Mouse (Mus musculus): ENCODE data around the gene Ltbr.

Ltbr gene

DNA sequence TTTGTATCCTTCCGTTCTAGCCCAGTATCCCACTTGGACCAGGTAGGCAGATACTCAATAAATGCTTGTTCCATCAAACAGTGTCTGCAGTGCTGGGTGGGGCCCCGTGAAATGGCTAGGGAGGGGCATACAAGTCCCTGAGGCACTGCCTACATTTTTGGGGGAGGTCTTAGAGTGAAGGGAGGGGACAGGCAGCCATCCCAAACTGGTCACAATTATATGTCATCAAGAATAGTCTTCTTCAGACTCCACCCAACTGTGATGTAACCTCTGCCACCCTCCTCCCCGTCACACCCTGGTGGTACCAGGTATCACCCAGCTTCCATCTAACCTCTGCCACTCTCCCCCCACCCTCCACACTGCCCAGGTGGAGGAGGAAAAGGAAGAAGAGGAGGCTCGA is 31.2 kb upstream of the Ltbr start:
- no peak for DNase-seq (ENCODE audit: low spot score)

DNA sequence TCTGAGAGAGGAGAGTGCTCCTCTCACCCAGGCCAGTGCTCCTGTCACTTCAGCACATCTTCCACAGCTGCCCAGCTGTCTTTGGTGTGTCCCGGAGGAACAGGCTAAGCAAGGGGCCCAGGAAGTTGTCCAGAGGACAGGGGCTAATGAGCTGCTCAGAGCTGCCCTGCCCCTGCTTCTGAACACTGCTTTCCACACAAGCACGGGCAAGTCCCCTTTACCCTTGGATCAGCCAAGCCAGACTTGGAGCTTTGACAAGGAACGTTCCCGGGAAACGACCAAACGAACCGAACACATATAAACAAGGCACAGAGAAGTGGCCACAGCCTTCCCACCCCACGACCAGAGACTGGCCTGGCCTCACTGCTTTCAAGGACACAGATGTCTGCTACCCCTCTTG is 30.4 kb upstream of the Ltbr start:
- DNase-seq (ENCODE audit: low spot score), result no peak

DNA sequence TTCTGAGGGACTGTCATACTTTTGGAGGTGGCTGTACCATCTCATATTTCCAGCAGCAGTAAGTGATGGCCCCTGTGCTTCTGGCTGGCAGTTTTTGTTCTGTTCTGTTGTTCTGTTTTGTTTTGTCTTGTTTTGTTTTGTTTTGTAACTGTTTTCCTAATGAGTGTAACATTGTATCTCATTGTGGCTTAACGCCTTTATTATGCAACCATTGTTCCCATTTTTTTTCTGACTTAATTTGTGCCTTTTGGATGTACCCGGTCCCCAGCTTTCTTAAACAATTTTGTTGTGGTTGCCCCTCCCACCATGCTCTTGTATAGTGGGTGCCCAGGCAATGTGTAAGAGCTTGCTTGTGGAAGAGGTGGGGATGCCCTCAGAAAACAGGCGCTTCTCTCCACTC is 28.5 kb upstream of the Ltbr start:
- no peak for DNase-seq (ENCODE audit: low spot score)

DNA sequence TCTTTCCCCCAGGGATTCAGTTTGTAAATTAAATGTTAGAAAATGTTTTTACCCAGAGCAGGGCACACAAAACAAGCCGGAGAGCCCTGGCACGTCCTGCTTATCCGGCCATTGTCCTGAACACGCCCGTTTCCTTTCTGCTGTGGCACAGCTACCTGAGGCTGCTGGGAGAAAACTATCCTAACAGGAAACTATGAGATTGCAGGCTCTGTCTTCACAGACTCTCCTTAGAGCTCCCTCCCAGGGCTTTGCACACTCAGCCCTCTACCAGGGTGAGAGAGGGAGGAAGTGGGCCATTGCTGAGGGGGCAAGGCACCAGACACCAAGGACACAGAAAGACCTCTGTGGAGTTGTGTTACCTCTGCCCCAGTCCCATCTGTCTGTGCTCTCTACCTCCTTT is 26.6 kb upstream of the Ltbr start:
- no peak for DNase-seq (ENCODE audit: low spot score)

DNA sequence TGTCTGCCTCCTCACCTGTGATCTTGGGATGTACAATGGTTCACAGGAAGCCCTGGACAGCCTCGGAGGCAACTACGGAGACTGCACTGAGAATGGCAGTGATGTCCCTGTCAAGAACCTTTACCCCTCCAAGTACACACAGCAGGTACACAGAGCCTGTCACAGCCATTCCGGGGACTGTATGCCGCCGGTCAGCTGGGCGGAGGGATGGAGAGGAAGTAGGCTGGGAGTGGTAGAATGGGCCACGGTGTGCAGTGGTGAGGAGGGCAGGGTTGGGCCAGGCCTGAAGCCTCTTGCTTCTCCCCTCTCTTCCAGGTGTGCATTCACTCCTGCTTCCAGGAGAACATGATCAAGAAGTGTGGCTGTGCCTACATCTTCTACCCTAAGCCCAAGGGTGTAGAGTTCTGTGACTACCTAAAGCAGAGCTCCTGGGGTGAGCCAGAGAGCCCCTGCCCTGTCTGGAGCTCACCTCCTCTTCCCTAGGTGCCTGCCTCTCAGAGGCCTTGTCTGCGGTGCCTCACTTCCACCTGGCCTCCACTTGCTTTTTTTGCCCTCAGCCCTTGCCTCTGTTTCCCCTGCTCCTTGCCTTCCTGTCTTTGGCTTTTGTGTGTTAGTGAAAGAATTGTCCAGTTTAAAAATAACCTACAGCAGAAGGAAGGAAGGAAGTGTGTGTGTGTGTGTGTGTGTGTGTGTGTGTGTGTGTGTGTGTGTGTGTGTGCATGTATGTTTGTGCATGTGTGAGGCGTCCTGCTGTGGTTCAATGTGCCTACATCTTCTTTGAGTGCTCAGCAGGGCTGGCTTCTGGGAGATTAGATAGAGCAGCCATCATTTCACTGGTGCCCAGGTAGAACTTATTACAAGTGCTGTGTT is 25.3 kb upstream of the Ltbr start:
- no peak for DNase-seq (ENCODE audit: low spot score)

DNA sequence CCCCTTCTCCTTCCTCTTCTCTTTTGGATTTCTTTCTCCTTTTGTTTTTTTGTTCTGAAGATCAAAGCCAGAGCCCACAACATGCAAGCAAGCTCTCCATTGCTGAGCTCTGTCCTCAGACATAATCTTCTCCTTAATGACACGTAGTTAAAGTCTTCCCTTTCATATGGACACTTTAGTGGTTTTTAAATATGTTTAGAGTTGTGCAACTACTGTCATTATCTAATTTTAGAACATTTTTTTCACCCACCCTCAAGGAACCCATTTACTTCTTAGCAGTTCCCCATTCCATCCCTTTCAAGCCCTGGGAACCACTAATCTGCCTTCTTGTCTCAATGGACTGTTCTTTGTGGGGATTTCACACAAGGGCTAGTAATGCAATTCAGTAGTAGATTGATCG is 20.7 kb upstream of the Ltbr start:
- DNase-seq (ENCODE audit: low spot score), result no peak

DNA sequence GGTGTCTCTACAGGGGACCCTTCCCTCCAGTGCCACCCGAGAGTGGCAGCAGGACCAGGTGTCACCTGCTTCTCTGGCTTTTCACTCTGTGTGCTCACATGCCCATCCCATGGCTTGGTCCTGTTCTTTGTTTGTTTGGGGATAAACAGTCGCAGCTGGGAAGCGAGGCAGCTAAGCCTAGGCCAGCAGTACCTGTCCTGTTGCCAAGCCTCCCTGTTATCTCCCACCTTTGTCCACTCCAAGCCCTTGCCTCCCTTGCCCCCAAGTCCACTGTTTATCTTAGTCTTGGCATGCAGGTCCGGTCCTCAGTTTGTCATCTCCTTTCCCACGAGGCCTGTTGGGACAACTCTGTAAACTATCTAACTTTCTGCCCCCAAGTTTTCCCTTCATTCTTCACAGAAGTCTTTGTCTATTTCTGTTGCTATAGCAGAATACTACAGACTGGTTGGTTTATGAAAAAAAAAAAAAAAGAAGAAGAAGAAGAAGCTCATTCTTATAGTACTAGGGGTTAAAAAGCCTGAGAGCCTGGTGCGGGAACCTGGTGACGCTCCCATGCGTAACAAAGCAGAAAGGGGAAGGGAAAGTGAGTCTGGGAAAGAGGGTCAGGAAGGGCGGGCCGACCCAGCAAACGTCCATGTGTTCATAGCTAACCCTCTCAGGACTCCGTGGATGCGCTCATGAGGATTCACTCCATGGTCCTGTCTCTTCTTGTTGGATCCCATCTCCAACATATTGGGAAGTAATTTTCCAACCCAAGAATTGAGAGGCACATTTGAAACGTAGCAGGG is 19.6 kb upstream of the Ltbr start:
- DNase-seq (ENCODE audit: low spot score), result no peak

DNA sequence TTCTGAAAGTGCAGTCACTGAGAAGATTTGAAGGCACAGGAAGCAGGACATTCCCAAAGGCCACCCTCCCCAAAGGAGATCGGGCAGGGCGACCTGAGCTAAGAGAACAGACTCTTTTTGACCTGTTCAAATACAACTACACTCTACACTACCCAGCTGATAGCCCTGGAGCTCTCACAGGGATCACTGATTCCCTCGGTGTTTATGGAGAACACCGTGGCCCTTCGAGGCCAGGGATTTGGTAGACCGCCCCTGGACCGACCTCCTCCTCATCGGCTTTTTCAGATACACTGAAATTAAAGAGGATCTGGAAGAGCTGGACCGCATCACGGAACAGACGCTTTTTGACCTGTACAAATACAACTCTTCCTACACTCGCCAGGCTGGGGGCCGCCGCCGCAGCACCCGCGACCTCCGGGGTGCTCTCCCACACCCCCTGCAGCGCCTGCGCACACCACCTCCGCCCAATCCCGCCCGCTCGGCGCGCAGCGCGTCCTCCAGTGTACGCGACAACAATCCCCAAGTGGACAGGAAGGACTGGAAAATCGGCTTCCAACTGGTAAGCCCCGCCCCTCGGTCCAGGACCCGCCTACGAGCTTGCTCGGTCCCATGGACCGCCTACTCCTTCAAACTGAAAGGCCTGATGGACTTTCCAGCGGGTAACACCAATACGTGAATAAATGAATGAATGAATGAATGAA is 17.1 kb upstream of the Ltbr start:
- no peak for DNase-seq (ENCODE audit: low spot score)

DNA sequence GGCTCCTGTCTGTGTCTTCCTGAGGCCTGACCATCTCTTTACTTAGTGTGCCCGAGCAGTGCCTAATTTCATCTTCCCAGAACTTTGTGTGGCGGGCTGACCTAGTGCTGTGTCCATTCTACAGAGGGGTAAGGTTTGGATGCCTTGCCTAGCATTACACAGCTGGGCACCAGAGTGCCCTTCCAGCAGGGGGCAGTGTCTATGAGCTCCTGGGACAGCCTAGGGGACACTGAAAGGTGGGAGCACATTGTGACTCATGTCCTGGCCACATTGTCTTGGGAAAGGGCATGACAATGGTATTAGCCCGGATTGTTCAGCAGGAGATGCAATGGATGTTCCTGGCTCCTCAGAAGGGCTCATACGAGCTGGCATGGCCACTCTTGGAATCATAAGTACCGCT is 14.6 kb upstream of the Ltbr start:
- no peak for DNase-seq (ENCODE audit: low spot score)

DNA sequence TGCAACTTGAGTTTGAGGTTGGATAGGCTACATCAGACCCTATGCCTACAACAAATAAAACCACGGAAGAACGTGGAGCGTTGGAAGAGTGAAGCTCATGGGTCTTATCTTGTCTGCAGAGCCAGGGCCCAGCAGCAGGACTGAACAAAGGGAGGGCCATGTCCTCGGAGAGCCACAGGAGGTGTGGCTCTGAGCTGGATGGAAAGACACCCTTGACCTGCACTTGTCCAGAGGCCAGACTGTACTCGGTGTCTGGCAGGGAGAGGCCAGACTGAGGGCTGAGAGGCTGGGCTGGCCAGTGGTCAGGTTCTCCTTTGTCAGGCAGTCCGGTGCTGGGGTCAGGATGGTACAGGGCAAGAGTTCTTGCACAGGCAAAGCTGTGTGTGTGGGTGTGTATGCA is 11.7 kb upstream of the Ltbr start:
- DNase-seq (ENCODE audit: low spot score), result no peak

DNA sequence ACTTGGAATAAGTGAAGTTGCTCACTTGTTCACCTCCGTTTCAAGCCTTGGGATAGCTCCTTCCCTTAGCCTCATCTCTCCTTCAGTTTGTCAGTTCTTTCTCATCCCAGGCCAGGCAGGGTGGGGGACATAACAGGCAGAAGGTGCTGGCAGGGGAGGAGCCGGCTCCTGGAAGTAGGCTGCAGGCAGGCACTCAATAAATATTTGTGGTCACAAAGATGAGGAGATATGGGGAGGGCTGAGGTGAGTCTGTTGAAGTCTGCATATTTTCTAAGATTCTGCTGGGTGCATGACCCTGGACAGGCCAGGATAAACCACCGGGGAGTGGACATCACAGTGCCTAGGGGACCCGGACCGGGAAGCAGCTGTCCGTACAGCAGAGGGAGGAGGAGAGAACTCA is 9.9 kb upstream of the Ltbr start:
- no peak for DNase-seq (ENCODE audit: low spot score)

DNA sequence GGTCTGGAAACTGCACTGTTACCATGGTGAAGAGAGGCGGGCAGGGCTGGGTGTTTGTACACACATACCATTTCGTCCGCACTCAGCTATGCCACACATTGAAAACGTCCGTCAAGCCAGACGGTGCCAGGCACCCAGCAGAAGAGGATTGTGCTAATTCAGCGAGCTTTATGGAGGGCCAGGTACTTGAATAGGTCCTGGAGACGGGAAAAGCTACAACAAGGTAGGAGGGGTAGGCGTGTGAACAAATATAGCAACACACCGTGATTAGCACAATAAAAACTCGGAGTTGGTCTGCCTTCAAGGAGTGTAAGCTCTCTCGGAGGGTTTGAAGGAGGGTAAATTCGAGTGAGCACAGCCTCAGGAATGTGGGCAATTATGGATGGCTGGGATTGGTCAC is 9.1 kb upstream of the Ltbr start:
- DNase-seq (ENCODE audit: low spot score), result no peak

DNA sequence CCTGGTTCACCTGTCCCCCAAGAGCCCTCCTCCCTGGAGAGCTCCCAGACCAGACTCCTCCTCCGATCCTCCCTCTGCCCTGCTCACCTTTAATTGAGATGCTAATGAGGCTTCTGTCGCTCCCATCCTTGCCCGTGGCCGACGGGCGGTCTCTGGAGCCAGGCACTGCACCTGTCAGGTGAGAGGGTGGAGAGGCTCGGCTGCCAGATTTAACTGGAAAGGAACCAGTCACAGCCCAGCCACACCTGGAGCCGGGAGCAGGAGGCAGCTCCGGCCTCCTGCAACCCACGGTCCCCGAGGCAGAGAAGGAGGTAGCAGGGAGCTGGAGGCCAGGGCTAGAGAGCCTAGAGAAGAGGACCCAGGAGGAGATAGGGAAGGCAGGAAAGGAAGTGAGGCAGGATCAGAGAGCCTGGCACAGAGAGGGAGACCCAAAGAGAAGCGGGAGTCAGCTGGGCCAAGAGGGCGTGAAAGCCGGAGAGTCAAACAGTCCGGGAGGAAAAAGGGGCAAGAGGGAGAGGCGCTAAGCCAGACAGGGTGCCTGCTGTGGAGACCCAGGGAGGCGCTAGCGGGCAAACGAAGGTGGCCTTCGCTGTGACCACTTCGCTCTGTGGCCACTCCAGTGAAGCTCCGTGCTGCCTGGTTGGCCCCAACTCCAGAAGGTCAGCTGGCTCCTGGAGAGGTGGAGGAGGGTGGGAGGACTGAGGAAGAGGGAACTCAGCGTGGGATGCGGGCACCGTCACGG is 7.6 kb upstream of the Ltbr start:
- no peak for DNase-seq (ENCODE audit: low spot score)

DNA sequence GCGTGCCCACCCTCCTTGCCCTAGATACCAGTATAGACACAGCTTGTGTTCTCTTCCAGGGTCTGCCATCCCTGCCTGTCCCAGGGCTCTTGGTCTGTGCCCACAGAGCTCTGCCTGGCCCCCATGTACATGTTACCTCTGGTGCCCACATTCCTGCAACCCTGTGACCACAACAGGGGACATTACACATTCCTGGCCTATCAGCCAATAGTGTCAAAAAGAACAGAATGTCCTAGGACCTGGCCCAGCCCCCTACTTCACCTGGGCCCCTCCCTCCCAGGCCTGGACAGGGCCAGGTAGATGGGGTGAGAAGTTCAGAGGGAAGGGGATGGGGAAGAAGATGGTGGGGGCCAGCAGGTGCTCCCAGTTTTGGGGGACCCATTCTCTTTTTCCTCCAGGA is 6.6 kb upstream of the Ltbr start, which contains the start of gene Scnn1a:
Scnn1a (plus strand) TSS at position 337 of the 400 bp plus-strand sequence.
- DNase-seq (ENCODE audit: low spot score), result no peak

DNA sequence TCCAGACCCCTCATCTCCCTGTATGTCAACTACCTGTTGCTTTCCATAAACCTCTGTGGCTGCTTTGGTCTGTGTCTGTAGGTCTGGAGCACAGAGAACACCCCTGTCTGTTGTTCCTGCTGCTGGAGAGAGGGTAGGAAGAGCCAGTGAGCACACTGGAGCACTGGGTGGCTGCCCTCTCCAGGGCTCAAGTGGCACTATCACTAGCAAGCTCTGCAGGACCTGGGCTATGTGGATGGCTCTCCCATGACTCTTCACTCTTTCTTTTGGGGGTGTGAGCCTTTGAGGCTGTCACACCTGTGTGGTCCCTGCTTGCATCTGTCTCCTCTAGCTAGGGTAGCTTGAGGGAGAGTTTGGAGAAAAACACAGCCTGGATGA is 6.2 kb upstream of the Ltbr start:
- DNase-seq (ENCODE audit: low spot score), result no peak

DNA sequence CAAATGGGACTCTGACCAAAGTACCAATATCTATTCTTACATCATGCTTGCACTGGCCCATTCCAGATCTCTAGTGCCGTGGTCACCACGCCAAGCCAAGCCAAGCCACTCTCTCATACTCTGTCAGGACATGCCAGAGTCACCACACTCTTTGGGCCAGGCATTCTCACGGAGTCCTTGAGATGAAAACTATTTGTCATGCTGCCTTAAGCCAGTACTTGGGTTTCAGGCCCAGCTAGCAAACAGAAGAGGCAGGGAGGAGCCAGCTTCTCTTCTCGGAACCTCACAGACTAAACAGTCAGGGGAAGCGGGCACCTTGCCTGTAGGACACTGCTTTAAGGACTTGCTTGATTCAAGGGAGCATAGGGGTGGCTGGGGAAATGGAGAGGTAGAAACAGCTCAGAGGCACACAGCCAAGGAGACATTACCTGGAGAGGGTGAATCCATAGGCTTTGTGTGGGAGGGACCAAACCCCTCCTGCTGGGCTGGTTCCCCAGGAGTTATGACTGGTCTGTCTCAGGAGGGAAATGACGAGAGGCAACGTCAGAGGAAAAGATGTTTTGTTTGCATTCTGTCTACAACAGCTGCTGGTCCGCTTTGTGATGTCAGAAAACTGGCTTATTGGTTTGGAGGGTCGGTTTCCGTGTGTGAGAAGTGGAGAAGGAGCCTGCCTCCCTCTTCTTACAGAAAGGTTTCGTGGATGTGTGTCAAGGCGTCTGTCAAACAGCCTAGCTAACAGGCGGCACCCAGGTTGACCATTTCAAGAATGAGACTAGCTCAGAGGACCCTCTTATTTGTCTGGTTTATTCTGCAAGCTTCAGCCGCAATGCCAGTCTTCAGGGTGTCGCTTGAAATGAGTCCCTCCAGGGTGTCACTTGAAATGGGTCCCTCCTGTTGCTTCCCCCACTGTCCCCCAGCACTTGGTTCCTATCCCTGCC is 5.6 kb upstream of the Ltbr start:
- no peak for DNase-seq (ENCODE audit: low spot score)

DNA sequence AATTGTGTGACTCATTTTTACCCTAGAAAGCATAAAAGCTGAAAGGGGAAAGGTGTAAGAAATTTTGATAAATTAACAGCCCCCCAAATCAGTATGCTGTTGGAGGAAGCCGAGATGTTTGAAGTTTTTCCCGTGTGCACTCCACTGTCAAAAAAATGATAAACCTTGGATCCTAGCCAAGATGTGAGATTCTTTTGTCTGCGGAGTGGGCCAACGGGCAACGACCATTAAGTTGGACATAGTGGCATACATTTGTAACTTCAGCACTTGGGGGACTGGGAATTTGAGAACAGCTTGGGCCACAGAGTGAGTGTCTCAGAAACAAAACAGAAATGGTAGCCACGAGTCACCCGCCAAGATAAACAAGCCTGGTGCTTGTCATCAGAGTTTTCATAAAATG is 3.4 kb upstream of the Ltbr start:
- no peak for DNase-seq (ENCODE audit: low spot score)

DNA sequence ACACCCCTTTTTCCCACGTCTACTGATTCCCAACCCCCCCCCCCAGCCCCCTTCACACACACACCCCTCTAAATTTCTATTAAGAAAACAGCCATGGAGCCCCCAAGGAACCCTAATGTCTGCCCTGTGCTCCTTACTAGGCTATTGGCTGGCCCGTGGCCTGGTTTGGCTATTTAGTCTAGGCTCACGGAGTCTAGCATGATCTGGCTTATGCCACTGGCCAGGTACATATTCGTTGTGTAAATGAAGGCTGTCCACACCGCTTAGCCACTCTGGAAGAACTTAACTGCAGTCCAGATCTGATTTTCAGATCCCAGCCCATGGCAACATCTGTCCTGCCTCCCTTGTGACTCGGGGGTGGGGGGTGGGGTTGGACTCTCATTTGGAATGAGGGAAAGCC is 1.1 kb upstream of the Ltbr start:
- no peak for DNase-seq (ENCODE audit: low spot score)

DNA sequence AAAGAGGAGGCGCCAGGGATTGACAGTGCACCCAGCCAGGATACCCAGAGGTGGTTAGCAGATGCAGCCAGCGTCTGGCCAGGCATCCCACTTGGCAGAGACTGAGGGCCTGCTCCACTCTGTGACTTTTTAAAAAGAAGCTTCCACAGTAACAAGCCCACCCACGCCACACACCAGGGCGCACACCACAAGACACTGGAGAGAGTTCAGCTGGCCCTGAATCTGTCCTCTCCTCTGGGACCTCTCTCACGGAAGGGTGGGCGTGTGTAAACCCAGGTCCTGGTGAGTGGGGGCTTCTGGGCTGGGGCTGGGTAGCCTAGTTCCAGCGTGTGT is 512 bp upstream of the Ltbr start:
- no peak for DNase-seq (ENCODE audit: low spot score)

DNA sequence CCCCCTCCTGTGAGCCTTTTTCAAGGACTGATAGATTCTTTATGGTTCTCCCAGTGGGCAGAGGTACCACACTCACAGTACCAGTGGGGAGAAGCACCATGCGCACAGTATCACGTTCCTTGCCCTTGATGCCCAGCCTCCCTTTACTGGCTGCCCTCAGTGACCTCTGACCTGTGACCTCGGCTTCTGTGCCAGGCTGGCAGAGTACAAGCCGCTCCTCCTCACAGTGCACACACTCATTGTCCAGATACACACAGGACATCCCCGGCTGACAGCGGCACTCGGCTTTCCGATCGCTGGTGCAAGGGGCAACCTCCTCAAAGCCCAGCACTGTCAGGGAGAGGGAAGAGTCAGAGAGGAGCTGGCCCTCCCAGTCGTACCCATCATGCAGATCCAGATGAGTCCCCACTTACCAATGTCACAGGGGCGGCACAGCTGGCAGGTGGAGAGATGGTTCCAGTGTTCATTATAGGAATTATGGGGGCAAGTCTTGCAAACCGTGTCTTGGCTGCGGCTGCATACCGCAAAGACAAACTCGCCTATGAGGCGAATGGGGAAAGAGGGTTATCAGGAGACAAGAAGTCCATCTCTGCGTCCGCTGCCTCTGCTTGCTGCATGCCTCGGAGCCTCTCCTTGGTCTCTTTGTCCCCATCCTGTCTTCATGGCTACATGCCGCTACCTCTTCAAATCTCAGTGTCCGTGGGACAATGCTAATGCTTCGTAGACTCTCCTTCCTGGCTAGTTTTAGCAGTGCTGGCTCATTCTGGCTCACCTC is 917 bp downstream of the Ltbr start:
- DNase-seq (ENCODE audit: low spot score), result no peak
